Mouse (Mus musculus): ENCODE results near the gene Sec22b. TPM values are rescaled to one million over a fixed set of nuclear protein-coding genes. Genes with fewer than 3 reads are reported as not detected.

Sec22b gene
- total RNA-seq (2014; rRNA removed) (50.9 and 54.6 TPM in 2 replicates), polyA plus RNA-seq (2015; fragmentation: Nextera tagmentation; extraction: Ambion mirVana) (94.7 and 95.1 TPM in 2 replicates)

DNA sequence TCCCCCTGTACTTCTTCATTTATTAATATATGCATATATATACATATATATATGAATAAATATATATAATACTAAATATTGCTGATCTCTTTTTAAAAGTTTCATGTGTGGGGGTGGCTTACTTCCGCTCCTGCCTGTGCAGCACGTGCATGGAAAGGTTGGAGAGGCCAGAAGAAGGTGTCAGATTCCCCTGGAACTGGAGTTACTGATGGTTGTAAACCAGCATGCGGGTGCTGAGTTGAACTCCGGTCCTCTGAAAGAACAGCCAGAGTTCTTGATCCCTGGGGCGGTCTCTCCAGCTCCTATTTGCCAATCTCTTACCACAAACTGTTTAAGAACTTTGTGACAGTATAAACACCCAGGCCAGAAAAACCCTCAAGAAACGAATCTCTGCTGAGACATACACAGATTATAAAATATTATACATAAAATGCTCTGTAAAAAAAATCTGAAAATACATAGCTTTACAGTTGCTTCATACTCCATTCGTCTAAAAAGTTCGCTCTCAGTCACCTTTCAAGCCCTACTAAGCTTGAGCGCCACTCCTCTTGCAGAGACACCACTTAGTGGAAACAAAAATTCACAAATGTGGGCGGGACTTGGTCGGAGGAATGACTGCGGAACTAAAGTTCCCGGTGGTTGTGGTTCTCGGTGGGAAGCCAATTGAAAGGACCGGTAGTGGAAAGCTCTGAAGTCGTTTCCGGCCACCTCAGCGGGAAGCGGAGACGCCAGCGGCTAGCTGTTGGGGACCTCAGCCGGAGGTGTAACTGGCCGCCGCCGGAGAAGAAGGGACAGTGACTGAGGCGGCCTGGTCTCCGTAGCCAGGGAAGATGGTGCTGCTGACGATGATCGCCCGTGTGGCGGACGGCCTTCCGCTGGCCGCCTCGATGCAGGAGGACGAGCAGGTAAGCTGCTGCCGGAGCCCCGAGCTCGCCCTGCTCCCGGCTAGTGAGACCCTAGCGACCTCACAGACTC, at the start of gene Sec22b:
Gene Sec22b, plus strand, starts transcription at position 675 of the 975 bp plus-strand sequence.
- Histone ChIP-seq H3K9ac (replicated peaks; ENCODE audit: low read length) (peak within 1 kb of the TSS; percentile 94), H3K4me3 (ENCODE audit: low read length) (peak within 1 kb of the TSS; percentile 96), H3K27me3 (ENCODE audit: insufficient read depth, low read length) (no peaks in the 10 kb centered on the region), H3K9me3 (ENCODE audit: low read length) (no peaks in the 10 kb centered on the region), H3K27ac (peak within 1 kb of the TSS; percentile 70), H3K4me2 (ENCODE audit: low read depth, low read length) (peak within 1 kb of the TSS; percentile 91), H3K36me3 (ENCODE audit: insufficient read depth, low read length) (no peaks in the 10 kb centered on the region), H3K4me1 (ENCODE audit: insufficient read depth, low read length) (peaks cover 10% of the 10 kb centered on the region; the same call in 1 of the 2 replicates)
- DNase-seq (ENCODE audit: low spot score), result peak; percentile 95
- ATAC-seq, result peak; percentile 88
- no peak for TF ChIP-seq CTCF (IDR thresholded peaks at IDR 0.05; ENCODE audit: low read depth)
- 7% methylated on average over 41 of the region's 41 CpGs for WGBS

DNA sequence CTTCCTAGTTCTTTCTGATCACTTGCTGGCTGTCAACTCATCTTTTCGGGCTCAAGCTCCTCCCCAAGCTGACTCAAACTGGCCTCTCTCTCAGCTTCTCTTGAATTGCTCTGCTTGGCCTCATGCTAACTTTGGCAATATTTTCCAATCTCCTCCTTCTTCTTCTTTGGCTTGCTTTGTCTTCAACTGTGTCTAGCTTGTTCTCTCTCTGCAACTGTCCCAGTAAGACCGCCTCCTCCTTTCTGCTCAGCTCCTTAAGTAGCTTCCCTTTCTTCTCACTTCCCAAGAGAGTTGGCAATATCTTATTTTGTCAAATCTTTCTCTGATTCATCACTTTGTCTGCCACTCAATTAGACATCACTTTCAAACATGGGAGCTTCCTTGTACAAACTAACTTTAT, 49.2 kb upstream of the Sec22b start:
- no peaks in the 10 kb centered on the region for H3K4me1 ChIP-seq (ENCODE audit: insufficient read depth, low read length)
- H3K4me3 ChIP-seq (ENCODE audit: low read length), result no peak overlapping the region
- no peaks in the 10 kb centered on the region for H3K9me3 ChIP-seq (ENCODE audit: low read length)
- ATAC-seq (no peak), DNase-seq (ENCODE audit: low spot score) (no peak)
- no peak overlapping the region for H3K4me2 ChIP-seq (ENCODE audit: low read depth, low read length)
- no peak overlapping the region for H3K27ac ChIP-seq
- H3K27me3 ChIP-seq (ENCODE audit: insufficient read depth, low read length), result no peaks in the 10 kb centered on the region
- WGBS, result 90% methylated on average over 2 of the region's 2 CpGs
- H3K36me3 ChIP-seq (ENCODE audit: insufficient read depth, low read length), result no peaks in the 10 kb centered on the region
- no peak overlapping the region for H3K9ac ChIP-seq (replicated peaks; ENCODE audit: low read length)
- TF ChIP-seq CTCF (IDR thresholded peaks at IDR 0.05; ENCODE audit: low read depth), result no peak

- DNase-seq (ENCODE audit: low spot score), result peak; percentile 21
- H3K36me3 ChIP-seq (ENCODE audit: insufficient read depth, low read length), result no peaks in the 10 kb centered on the region
- ATAC-seq, result peak; percentile 35; the same call in 1 of the 2 replicates
These were observed 46.2 kb upstream of the Sec22b start for GRCm38 (mm10) chr3:97854575-97855384.

GRCm38 (mm10) chr3:97859400-97859799, 41.6 kb upstream of the Sec22b start:
- DNase-seq (ENCODE audit: low spot score) (no peak), ATAC-seq (no peak)
- H3K27ac ChIP-seq, result no peak overlapping the region
- H3K4me2 ChIP-seq (ENCODE audit: low read depth, low read length), result no peak overlapping the region
- TF ChIP-seq CTCF (IDR thresholded peaks at IDR 0.05; ENCODE audit: low read depth), result no peak
- H3K9me3 ChIP-seq (ENCODE audit: low read length), result no peaks in the 10 kb centered on the region
- H3K36me3 ChIP-seq (ENCODE audit: insufficient read depth, low read length), result no peaks in the 10 kb centered on the region
- WGBS, result 76% methylated on average over 1 of the region's 1 CpGs
- H3K27me3 ChIP-seq (ENCODE audit: insufficient read depth, low read length), result no peaks in the 10 kb centered on the region
- H3K4me3 ChIP-seq (ENCODE audit: low read length), result no peak overlapping the region
- H3K9ac ChIP-seq (replicated peaks; ENCODE audit: low read length), result no peak overlapping the region
- H3K4me1 ChIP-seq (ENCODE audit: insufficient read depth, low read length), result no peaks in the 10 kb centered on the region

More at GRCm38 (mm10) chr3:97854575-97855384, 46.2 kb upstream of the Sec22b start:
- no peak overlapping the region for H3K9ac ChIP-seq (replicated peaks; ENCODE audit: low read length)
- H3K4me1 ChIP-seq (ENCODE audit: insufficient read depth, low read length), result no peaks in the 10 kb centered on the region
- H3K9me3 ChIP-seq (ENCODE audit: low read length), result no peaks in the 10 kb centered on the region
- WGBS, result 43% methylated on average over 9 of the region's 9 CpGs
- H3K4me3 ChIP-seq (ENCODE audit: low read length), result no peak overlapping the region
- H3K4me2 ChIP-seq (ENCODE audit: low read depth, low read length), result no peak overlapping the region
- no peak for TF ChIP-seq CTCF (IDR thresholded peaks at IDR 0.05; ENCODE audit: low read depth)
- H3K27me3 ChIP-seq (ENCODE audit: insufficient read depth, low read length), result no peaks in the 10 kb centered on the region
- peak overlapping the region; percentile 11; the same call in 1 of the 2 replicates for H3K27ac ChIP-seq

DNA sequence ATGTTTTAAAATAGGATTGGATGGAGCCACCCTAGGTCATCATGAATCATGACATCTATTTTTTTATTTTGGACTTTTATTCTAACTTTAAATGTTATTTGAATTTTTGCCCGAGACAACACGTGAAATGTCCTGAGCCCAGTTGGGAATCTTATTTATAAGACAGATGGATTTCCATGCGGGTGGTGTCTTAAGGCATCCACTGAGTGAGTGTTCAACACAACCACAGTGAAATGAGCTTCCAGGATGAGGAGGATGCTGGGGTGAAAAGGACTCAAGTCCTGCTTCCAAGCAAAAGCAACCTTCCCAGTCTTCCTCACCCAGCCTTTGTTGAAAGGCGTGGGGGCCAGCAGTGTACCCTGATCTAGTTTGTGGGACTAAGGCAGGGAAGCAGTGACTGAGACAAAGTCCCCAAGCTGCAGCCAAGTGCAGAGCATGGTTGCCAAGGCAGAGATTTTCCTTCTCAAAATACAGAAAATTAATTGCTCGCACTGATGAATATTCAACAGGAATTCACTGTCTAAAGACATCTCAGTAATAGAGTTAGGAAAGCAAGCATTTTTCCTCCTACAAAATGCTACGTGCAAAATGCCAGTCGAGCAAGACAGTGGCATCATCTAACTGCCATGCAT, 40.1 kb upstream of the Sec22b start:
- ATAC-seq, result no peak
- H3K4me1 ChIP-seq (ENCODE audit: insufficient read depth, low read length), result no peaks in the 10 kb centered on the region

DNA sequence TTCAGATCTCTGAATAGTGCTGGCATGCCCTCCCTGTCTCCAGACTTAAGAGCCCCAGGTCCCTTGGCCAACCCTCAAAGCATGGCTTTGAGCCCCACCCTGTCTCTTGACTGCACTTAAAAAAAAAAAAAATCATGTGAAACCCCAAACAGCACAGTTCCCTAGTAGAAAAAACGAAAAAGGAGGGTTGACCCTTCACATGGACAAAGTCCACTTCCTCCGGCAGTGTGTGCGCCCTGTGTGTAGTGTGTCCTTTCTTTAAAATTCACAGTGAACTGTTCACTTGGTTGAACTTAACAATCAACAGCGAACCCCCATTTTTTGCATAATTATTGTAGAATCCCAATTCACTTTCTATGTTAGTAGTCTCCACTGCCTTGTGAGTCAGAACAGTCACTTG, 34.3 kb upstream of the Sec22b start:
- Histone ChIP-seq H3K4me1 (ENCODE audit: insufficient read depth, low read length) (peaks cover 13% of the 10 kb centered on the region), H3K27ac (no peak overlapping the region), H3K9ac (replicated peaks; ENCODE audit: low read length) (no peak overlapping the region), H3K4me2 (ENCODE audit: low read depth, low read length) (peak overlapping the region; percentile 97), H3K36me3 (ENCODE audit: insufficient read depth, low read length) (no peaks in the 10 kb centered on the region), H3K9me3 (ENCODE audit: low read length) (no peaks in the 10 kb centered on the region), H3K27me3 (ENCODE audit: insufficient read depth, low read length) (no peaks in the 10 kb centered on the region), H3K4me3 (ENCODE audit: low read length) (no peak overlapping the region)
- DNase-seq (ENCODE audit: low spot score) (no peak), ATAC-seq (no peak)
- WGBS, result 64% methylated on average over 4 of the region's 4 CpGs
- TF ChIP-seq CTCF (IDR thresholded peaks at IDR 0.05; ENCODE audit: low read depth), result no peak

More for the DNA sequence above, 40.1 kb upstream of the Sec22b start:
- no peak for DNase-seq (ENCODE audit: low spot score)
- Histone ChIP-seq H3K4me3 (ENCODE audit: low read length) (no peak overlapping the region), H3K9me3 (ENCODE audit: low read length) (no peaks in the 10 kb centered on the region), H3K27me3 (ENCODE audit: insufficient read depth, low read length) (no peaks in the 10 kb centered on the region), H3K4me2 (ENCODE audit: low read depth, low read length) (no peak overlapping the region), H3K36me3 (ENCODE audit: insufficient read depth, low read length) (no peaks in the 10 kb centered on the region), H3K9ac (replicated peaks; ENCODE audit: low read length) (no peak overlapping the region), H3K27ac (no peak overlapping the region)
- 79% methylated on average over 7 of the region's 7 CpGs for WGBS
- no peak for TF ChIP-seq CTCF (IDR thresholded peaks at IDR 0.05; ENCODE audit: low read depth)
